Mouse (Mus musculus): Measurements from ENCODE around the gene Gdf3. TPM values are rescaled to one million over a fixed set of nuclear protein-coding genes. Genes with fewer than 3 reads are reported as not detected.
"Not testable (repeated sequence)": the region's sequence is repeated elsewhere in the genome, so short reads cannot be mapped to it uniquely, and the experiment has no call there.

Gdf3 gene
- polyA plus RNA-seq, 1 experiment: 0.21 TPM

- H3K27ac ChIP-seq (ENCODE audit: insufficient read depth, low read length): no peak overlapping the region
- 94% methylated on average over 4 of the region's 4 CpGs for WGBS
- DNase-seq: no peak
- H3K4me3 ChIP-seq (replicated peaks; ENCODE audit: insufficient read depth, low read depth, low read length): no peak overlapping the region
- no peak for TF ChIP-seq CTCF (IDR thresholded peaks at IDR 0.05; ENCODE audit: borderline replicate concordance, insufficient read depth, low read depth, low read length)
- H3K4me1 ChIP-seq (ENCODE audit: control insufficient read depth, insufficient read depth, low read length): no peaks in the 10 kb centered on the region
- H3K27me3 ChIP-seq (ENCODE audit: control insufficient read depth, insufficient read depth, low read length): no peaks in the 10 kb centered on the region
Observed at GRCm38 (mm10) chr6:122598014-122598413, 11.9 kb downstream of the Gdf3 start.

GRCm38 (mm10) chr6:122596608-122597007 is 13.3 kb downstream of the Gdf3 start:
- no peaks in the 10 kb centered on the region for H3K4me1 ChIP-seq (ENCODE audit: control insufficient read depth, insufficient read depth, low read length)
- H3K27me3 ChIP-seq (ENCODE audit: control insufficient read depth, insufficient read depth, low read length): no peaks in the 10 kb centered on the region
- no peak overlapping the region for H3K4me3 ChIP-seq (replicated peaks; ENCODE audit: insufficient read depth, low read depth, low read length)
- H3K27ac ChIP-seq (ENCODE audit: insufficient read depth, low read length): no peak overlapping the region
- DNase-seq: no peak
- WGBS: 90% methylated on average over 7 of the region's 7 CpGs
- TF ChIP-seq POLR2A (IDR thresholded peaks at IDR 0.05; ENCODE audit: borderline replicate concordance, insufficient read depth, low read length): no peak
- TF ChIP-seq CTCF (IDR thresholded peaks at IDR 0.05; ENCODE audit: borderline replicate concordance, insufficient read depth, low read depth, low read length): no peak

- TF ChIP-seq CTCF (IDR thresholded peaks at IDR 0.05; ENCODE audit: borderline replicate concordance, insufficient read depth, low read depth, low read length) (no peak), POLR2A (IDR thresholded peaks at IDR 0.05; ENCODE audit: borderline replicate concordance, insufficient read depth, low read length) (no peak)
- Histone ChIP-seq H3K27ac (ENCODE audit: insufficient read depth, low read length) (no peak overlapping the region), H3K4me3 (replicated peaks; ENCODE audit: insufficient read depth, low read depth, low read length) (no peak overlapping the region), H3K4me1 (ENCODE audit: control insufficient read depth, insufficient read depth, low read length) (no peaks in the 10 kb centered on the region), H3K27me3 (ENCODE audit: control insufficient read depth, insufficient read depth, low read length) (no peaks in the 10 kb centered on the region)
- DNase-seq: no peak
- WGBS: 23% methylated on average over 7 of the region's 7 CpGs
Observed at GRCm38 (mm10) chr6:122595637-122596036, 14.2 kb downstream of the Gdf3 start.

GRCm38 (mm10) chr6:122592905-122593304 is 17.0 kb downstream of the Gdf3 start:
- H3K4me3 ChIP-seq (replicated peaks; ENCODE audit: insufficient read depth, low read depth, low read length): no peak overlapping the region
- H3K27ac ChIP-seq (ENCODE audit: insufficient read depth, low read length): no peak overlapping the region
- TF ChIP-seq CTCF (IDR thresholded peaks at IDR 0.05; ENCODE audit: borderline replicate concordance, insufficient read depth, low read depth, low read length) (no peak), POLR2A (IDR thresholded peaks at IDR 0.05; ENCODE audit: borderline replicate concordance, insufficient read depth, low read length) (no peak)
- no peaks in the 10 kb centered on the region for H3K27me3 ChIP-seq (ENCODE audit: control insufficient read depth, insufficient read depth, low read length)
- DNase-seq: no peak
- 89% methylated on average over 2 of the region's 2 CpGs for WGBS
- no peaks in the 10 kb centered on the region for H3K4me1 ChIP-seq (ENCODE audit: control insufficient read depth, insufficient read depth, low read length)

GRCm38 (mm10) chr6:122591027-122591758 is 18.7 kb downstream of the Gdf3 start:
- no peak for DNase-seq
- WGBS: 82% methylated on average over 13 of the region's 13 CpGs
- Histone ChIP-seq H3K4me1 (ENCODE audit: control insufficient read depth, insufficient read depth, low read length) (no peaks in the 10 kb centered on the region), H3K27ac (ENCODE audit: insufficient read depth, low read length) (no peak overlapping the region), H3K27me3 (ENCODE audit: control insufficient read depth, insufficient read depth, low read length) (no peaks in the 10 kb centered on the region), H3K4me3 (replicated peaks; ENCODE audit: insufficient read depth, low read depth, low read length) (no peak overlapping the region)
- no peak for TF ChIP-seq CTCF (IDR thresholded peaks at IDR 0.05; ENCODE audit: borderline replicate concordance, insufficient read depth, low read depth, low read length)
- TF ChIP-seq POLR2A (IDR thresholded peaks at IDR 0.05; ENCODE audit: borderline replicate concordance, insufficient read depth, low read length): no peak

GRCm38 (mm10) chr6:122579086-122579485 is 30.8 kb downstream of the Gdf3 start:
- no peaks in the 10 kb centered on the region for H3K27me3 ChIP-seq (ENCODE audit: control insufficient read depth, insufficient read depth, low read length)
- 69% methylated on average over 1 of the region's 1 CpGs for WGBS
- DNase-seq: no peak
- no peak for TF ChIP-seq POLR2A (IDR thresholded peaks at IDR 0.05; ENCODE audit: borderline replicate concordance, insufficient read depth, low read length)
- TF ChIP-seq CTCF (IDR thresholded peaks at IDR 0.05; ENCODE audit: borderline replicate concordance, insufficient read depth, low read depth, low read length): no peak
- no peaks in the 10 kb centered on the region for H3K4me1 ChIP-seq (ENCODE audit: control insufficient read depth, insufficient read depth, low read length)
- no peak overlapping the region for H3K4me3 ChIP-seq (replicated peaks; ENCODE audit: insufficient read depth, low read depth, low read length)
- H3K27ac ChIP-seq (ENCODE audit: insufficient read depth, low read length): no peak overlapping the region

- no peaks in the 10 kb centered on the region for H3K4me1 ChIP-seq (ENCODE audit: control insufficient read depth, insufficient read depth, low read length)
- H3K27ac ChIP-seq (ENCODE audit: insufficient read depth, low read length): no peak overlapping the region
- H3K4me3 ChIP-seq (replicated peaks; ENCODE audit: insufficient read depth, low read depth, low read length): no peak overlapping the region
- H3K27me3 ChIP-seq (ENCODE audit: control insufficient read depth, insufficient read depth, low read length): no peaks in the 10 kb centered on the region
- DNase-seq: no peak
- WGBS: 93% methylated on average over 3 of the region's 3 CpGs
- no peak for TF ChIP-seq CTCF (IDR thresholded peaks at IDR 0.05; ENCODE audit: borderline replicate concordance, insufficient read depth, low read depth, low read length)
- TF ChIP-seq POLR2A (IDR thresholded peaks at IDR 0.05; ENCODE audit: borderline replicate concordance, insufficient read depth, low read length): no peak
Observed at GRCm38 (mm10) chr6:122577030-122577429, 32.9 kb downstream of the Gdf3 start.

GRCm38 (mm10) chr6:122575037-122575436 is 34.9 kb downstream of the Gdf3 start:
- not testable (repeated sequence) for H3K27me3 ChIP-seq (ENCODE audit: control insufficient read depth, insufficient read depth, low read length); H3K27ac ChIP-seq (ENCODE audit: insufficient read depth, low read length); DNase-seq; H3K4me1 ChIP-seq (ENCODE audit: control insufficient read depth, insufficient read depth, low read length); H3K4me3 ChIP-seq (replicated peaks; ENCODE audit: insufficient read depth, low read depth, low read length)
- 88% methylated on average over 1 of the region's 1 CpGs for WGBS
